Mouse (Mus musculus) hindbrain, embryonic 14.5 days (tissue): ENCODE results near the gene Arid5b. TPM values are rescaled to one million over a fixed set of nuclear protein-coding genes. Genes with fewer than 3 reads are reported as not detected.

Experiments
- ATAC-seq: fragments of 200-750 bp; cut with Nextera tagmentation; 2 replicates; pipeline ENCODE4 v1.8.0; 2017; ENCODE audit warnings: moderate number of reproducible peaks, mild to moderate bottlenecking, moderate TSS enrichment, moderate library complexity; ENCODE audit not compliant: low FRiP score
- DNase-seq: peaks from one replicate; pipeline ENCODE4 v3.0.0-alpha.2; 2015; ENCODE audit warnings: low spot score
- H3K27ac ChIP-seq: fragments of 300-500 bp; sonication (generic); 2 replicates; pipeline ENCODE4 v1.5.1; 2014; ENCODE audit warnings: mild to moderate bottlenecking, moderate library complexity
- H3K27me3 ChIP-seq: fragments of 300-500 bp; sonication (generic); 2 replicates; pipeline ENCODE4 v1.6.1; 2014; ENCODE audit warnings: mild to moderate bottlenecking, low read length, mixed read lengths; ENCODE audit not compliant: control insufficient read depth, insufficient read depth
- H3K36me3 ChIP-seq: fragments of 300-500 bp; sonication (generic); replicated peaks from 2 replicates; pipeline ENCODE4 v1.6.1; 2014; ENCODE audit not compliant: control insufficient read depth, insufficient read depth
- H3K4me1 ChIP-seq: fragments of 300-500 bp; sonication (generic); replicated peaks from 2 replicates; pipeline ENCODE4 v1.6.1; 2014; ENCODE audit warnings: antibody characterized with exemption, low read length, mixed read lengths; ENCODE audit not compliant: control insufficient read depth, insufficient read depth
- H3K4me2 ChIP-seq: fragments of 300-500 bp; sonication (generic); replicated peaks from 2 replicates; pipeline ENCODE4 v1.6.1; 2014; ENCODE audit warnings: mild to moderate bottlenecking, moderate library complexity
- H3K4me3 ChIP-seq: fragments of 300-500 bp; sonication (generic); replicated peaks from 2 replicates; pipeline ENCODE4 v1.5.1; 2014; ENCODE audit warnings: mild to moderate bottlenecking, low read length
- H3K9ac ChIP-seq: fragments of 300-500 bp; sonication (generic); 2 replicates; pipeline ENCODE4 v1.6.1; 2014
- H3K9me3 ChIP-seq: fragments of 300-500 bp; sonication (generic); 2 replicates; pipeline ENCODE4 v1.6.1; 2016; ENCODE audit warnings: low read length; ENCODE audit not compliant: control insufficient read depth
- WGBS: fragments of 180-500 bp; shearing (Covaris S2); extraction: QIAGEN DNeasy Blood & Tissue Kit; methylation state at CpG from one replicate; pipeline ENCODE4 v1.1.7; 2014; 5-methylcytosine and 5-hydroxymethylcytosine counted together
- polyA plus RNA-seq: library from polyadenylated mRNA; unstranded; fragments of >200 nt; fragmentation: Nextera tagmentation; extraction: Ambion mirVana; gene quantifications from 2 replicates; pipeline ENCODE4 v1.2.1, GENCODE M21; 2014

Arid5b gene
- polyA plus RNA-seq, 1 experiment from 2014 or later, result 21.0 TPM

DNA sequence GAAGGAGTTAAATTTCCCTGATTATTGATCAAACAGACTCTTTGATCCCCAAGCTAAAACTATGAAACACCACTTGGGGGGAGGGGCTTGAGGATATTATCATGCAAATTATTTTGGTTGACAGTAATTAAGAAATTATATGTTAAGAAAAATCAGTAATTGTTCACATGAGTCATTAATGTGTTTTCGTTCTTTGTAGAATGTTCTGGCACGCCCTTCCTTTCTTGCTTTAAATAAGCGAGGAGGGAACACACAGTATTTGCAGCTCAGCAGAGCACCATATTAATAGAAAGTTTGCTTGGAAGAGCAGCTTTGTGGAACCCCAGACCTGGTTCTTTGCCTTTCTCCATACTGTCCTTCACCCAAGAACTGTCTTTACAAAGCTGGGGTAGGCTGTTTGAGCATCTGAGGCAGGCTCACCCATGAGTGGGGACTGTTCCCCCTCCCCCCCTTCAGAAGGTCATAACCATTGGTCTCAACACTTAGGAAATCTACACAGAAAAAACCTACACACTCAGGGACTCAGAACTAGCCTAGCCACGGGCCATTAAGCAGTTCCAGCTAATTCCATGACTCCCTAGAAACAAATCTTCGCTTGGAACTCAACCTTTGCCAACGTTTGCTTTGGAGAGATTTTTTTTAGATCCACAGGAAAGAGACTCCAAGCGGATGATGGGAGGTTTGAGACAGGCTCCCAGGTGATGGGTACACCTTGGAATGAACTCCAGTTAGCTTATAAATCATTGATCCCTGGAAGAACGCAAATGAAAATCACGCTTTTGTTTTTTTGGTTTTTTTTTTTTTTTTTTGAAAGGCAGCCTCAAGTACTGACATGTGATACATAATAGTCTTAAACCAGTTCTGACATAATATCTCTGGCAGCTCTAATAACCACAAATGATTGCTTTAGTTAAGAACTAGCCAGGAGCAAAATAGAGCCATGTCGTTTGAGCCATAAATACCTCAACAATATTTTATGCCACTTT is 112.5 kb downstream of the Arid5b start:
- H3K27ac ChIP-seq, result peak overlapping the region; percentile 62
- no peak overlapping the region for H3K9ac ChIP-seq
- H3K36me3 ChIP-seq, result no peaks in the 10 kb centered on the region
- WGBS, result 49% methylated on average over 10 of the region's 10 CpGs
- H3K27me3 ChIP-seq, result no peaks in the 10 kb centered on the region
- H3K4me2 ChIP-seq, result no peak overlapping the region
- no peak overlapping the region for H3K4me3 ChIP-seq
- ATAC-seq (no peak), DNase-seq (no peak)
- H3K4me1 ChIP-seq, result peaks cover 26% of the 10 kb centered on the region
- no peaks in the 10 kb centered on the region for H3K9me3 ChIP-seq

DNA sequence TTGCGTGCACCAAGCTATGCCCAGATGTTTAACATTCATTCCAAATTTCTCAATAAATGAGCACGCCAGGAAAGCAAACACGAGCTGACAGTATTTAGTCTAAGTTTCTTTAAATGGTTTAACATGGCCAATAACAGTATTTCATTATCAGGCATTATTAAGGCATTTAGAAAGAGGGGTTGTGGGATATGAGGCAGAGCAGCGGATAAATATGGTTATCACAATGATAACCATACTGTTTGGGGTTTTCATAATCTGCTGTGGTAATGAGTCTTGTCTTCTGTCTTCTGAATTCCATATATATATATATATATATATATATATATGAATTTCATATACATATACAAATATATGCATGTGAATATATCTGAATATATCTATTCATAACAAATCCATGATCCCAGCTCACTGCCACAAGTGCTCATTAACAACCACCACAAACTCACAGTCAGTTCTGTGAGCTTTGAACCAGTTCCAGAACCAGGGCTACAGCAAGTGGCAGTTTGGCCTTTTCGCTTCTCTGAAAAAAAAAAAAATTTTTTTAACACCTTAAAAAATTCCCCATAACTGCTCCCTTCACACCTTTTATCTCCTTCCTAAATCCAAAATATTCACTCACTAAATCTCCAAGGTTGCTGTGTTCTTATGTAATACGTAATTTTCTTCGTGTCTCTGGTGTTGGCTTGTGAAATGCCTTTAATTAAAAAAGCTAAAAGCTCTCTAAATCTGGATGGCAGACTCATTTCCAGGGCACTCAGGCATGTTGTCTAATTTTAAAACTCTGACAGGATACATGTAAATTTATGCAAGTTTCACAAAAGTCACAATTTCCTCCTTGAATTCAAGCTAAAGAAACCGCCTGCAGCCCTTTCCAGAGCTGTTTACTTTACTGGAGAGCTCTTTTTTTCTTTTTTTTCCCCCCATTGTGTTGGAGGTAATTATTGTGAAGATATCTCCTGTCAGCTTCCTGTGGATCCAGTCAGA is 113.5 kb downstream of the Arid5b start:
- Histone ChIP-seq H3K36me3 (no peaks in the 10 kb centered on the region), H3K4me2 (no peak overlapping the region), H3K9ac (no peak overlapping the region), H3K4me3 (no peak overlapping the region), H3K27ac (peak overlapping the region; percentile 9; the same call in 1 of the 2 replicates), H3K27me3 (no peaks in the 10 kb centered on the region), H3K4me1 (peaks cover 26% of the 10 kb centered on the region), H3K9me3 (no peaks in the 10 kb centered on the region)
- 70% methylated on average over 8 of the region's 8 CpGs for WGBS
- no peak for ATAC-seq
- no peak for DNase-seq

DNA sequence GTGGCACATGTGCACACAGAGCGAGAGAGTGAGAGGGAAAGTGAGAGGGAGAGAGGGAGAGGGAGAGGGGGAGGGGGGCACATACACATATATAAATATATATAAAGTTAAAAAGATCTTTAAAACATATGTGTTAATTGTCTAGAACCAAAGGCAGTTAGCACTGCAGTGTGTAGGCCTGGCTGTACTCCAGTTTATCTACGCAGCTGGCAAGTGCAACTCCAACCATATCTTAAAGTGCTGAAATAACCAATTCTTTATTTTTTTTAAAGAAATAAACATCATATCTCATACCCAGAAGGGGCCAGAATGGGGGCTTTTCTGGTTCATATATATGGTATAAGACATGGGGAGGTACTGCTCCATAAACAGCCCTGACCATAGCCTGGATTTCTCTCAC is 114.4 kb downstream of the Arid5b start:
- ATAC-seq, result no peak
- Histone ChIP-seq H3K4me1 (peaks cover 24% of the 10 kb centered on the region), H3K36me3 (no peaks in the 10 kb centered on the region), H3K4me2 (no peak overlapping the region), H3K4me3 (no peak overlapping the region), H3K9ac (no peak overlapping the region), H3K9me3 (no peaks in the 10 kb centered on the region), H3K27ac (no peak overlapping the region), H3K27me3 (no peaks in the 10 kb centered on the region)
- 96% methylated on average over 2 of the region's 2 CpGs for WGBS
- no peak for DNase-seq

DNA sequence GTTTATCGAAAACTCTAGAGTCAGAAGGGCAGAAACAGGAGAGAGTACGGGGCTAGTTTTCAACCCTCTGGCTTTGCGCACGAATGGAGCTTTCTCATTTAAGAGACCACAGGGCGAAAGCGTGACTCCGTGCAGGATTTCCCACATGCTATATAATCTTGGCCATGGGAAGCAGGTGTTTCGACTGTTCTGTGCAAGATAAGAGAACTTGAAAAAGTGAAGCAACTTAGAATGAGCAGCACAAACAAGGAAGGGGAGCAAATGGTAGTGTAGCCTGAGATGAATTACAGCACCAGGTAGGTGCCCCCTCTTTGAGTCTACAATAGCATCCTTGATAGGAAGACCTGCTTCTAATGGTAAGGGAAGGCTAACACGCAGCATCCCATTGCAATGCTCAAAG is 118.8 kb downstream of the Arid5b start:
- DNase-seq (no peak), ATAC-seq (no peak)
- Histone ChIP-seq H3K36me3 (no peaks in the 10 kb centered on the region), H3K4me1 (peaks cover 14% of the 10 kb centered on the region; the same call in 1 of the 2 replicates), H3K9me3 (no peaks in the 10 kb centered on the region), H3K27ac (no peak overlapping the region), H3K4me2 (no peak overlapping the region), H3K27me3 (no peaks in the 10 kb centered on the region), H3K4me3 (no peak overlapping the region), H3K9ac (no peak overlapping the region)
- WGBS, result 95% methylated on average over 9 of the region's 9 CpGs

DNA sequence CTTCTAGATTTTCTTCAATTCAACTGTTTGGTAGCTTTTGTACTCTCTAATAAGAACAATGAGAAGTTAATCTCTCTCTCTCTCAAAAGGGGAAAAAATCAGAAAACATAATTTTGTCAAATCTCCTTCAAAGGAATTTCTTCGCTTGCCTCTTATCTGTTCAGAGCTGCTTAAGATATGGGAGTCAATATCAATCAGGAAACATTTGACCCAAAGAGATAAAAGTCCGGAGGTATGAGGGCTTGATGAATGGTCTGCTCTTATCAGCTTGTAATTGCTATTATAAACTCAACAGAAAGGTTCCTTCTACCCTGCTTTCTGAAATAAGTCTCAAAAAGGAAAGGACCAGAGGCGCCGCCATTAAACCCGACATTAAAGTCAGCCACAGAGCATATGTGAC is 120.0 kb downstream of the Arid5b start:
- Histone ChIP-seq H3K4me2 (no peak overlapping the region), H3K27ac (no peak overlapping the region), H3K36me3 (no peaks in the 10 kb centered on the region), H3K4me3 (no peak overlapping the region), H3K9ac (no peak overlapping the region), H3K9me3 (no peaks in the 10 kb centered on the region), H3K4me1 (peaks cover 14% of the 10 kb centered on the region; the same call in 1 of the 2 replicates), H3K27me3 (no peaks in the 10 kb centered on the region)
- no peak for DNase-seq
- WGBS, result 86% methylated on average over 5 of the region's 5 CpGs
- ATAC-seq, result no peak

DNA sequence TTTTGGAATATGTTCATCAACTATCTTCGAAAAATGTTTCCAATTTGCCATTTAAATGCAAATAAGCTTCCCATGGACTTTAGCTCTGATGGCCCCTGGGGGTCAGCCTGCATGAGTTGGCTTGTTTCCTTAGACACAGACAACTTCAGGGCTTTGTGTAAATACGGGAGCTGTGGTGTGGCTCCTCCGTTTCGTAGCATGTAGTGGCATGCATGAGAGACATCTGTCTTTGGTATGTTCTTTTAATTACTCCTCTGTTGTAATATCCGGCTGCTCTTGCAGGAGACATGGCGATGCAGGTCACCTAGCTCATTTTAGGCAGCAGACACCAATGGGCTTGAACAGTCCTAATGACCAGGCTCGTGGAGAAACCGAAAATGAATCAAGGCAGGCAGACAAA is 121.0 kb downstream of the Arid5b start:
- no peak overlapping the region; the same call in 1 of the 2 replicates for H3K27ac ChIP-seq
- H3K4me2 ChIP-seq, result no peak overlapping the region
- no peak overlapping the region for H3K9ac ChIP-seq
- no peaks in the 10 kb centered on the region for H3K9me3 ChIP-seq
- WGBS, result 51% methylated on average over 8 of the region's 8 CpGs
- H3K4me1 ChIP-seq, result peaks cover 20% of the 10 kb centered on the region; the same call in 1 of the 2 replicates
- H3K4me3 ChIP-seq, result no peak overlapping the region
- H3K36me3 ChIP-seq, result no peaks in the 10 kb centered on the region
- ATAC-seq (no peak), DNase-seq (no peak)
- no peaks in the 10 kb centered on the region for H3K27me3 ChIP-seq

DNA sequence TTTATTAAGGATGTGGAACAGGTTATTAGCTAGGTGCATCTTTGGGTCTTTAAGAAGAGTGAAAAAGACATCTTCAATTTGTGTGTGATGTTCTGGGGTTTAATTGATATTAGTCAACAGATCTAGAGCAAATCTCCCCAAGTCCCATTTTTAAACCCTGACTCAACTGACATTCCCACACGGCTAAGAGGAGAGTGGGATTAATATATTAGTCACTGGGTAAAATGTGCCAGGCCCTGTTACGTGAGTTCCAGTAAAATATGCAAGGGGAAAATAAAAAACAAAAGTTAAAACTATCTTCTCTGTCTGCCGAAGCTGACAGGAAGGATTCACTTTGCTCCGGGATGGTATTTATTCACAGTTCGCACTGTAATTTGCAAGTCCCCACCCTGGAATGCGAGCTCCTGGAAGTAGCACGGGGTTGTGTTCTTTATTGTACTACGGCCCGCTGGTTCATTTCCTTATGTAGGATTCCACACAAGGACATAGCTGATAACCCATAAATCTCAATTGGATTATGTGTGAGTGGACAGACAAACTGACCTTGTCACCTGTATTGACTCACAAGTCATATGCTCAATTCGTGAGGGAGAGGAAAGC is 121.8 kb downstream of the Arid5b start:
- Histone ChIP-seq H3K27me3 (no peaks in the 10 kb centered on the region), H3K4me3 (no peak overlapping the region), H3K9me3 (no peaks in the 10 kb centered on the region), H3K27ac (no peak overlapping the region), H3K9ac (no peak overlapping the region), H3K4me1 (peaks cover 20% of the 10 kb centered on the region; the same call in 1 of the 2 replicates), H3K4me2 (no peak overlapping the region), H3K36me3 (no peaks in the 10 kb centered on the region)
- WGBS, result 69% methylated on average over 10 of the region's 10 CpGs
- ATAC-seq (no peak), DNase-seq (no peak)

DNA sequence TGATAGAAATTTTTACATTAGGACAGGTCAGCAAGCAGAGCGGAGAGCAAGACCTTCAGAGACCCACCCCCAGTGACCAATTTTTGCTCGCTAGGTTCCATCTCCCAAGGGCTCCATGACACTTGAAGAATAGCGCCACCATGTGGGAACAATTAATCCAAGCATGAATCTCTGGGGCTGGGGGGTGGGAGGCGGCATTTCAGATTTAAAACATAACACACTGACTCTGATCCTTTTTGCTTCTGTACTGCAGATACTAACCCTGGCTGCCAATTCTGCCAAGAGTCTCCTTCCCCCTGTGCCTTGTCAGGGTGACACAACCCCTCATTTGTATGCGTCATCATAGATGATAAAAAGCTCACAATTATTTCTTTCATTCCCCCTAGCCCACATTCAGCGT is 122.4 kb downstream of the Arid5b start:
- DNase-seq (no peak), ATAC-seq (no peak)
- H3K27me3 ChIP-seq, result no peaks in the 10 kb centered on the region
- 79% methylated on average over 6 of the region's 6 CpGs for WGBS
- H3K4me3 ChIP-seq, result no peak overlapping the region
- H3K36me3 ChIP-seq, result no peaks in the 10 kb centered on the region
- no peaks in the 10 kb centered on the region for H3K9me3 ChIP-seq
- H3K9ac ChIP-seq, result no peak overlapping the region
- no peak overlapping the region for H3K4me2 ChIP-seq
- H3K4me1 ChIP-seq, result peaks cover 20% of the 10 kb centered on the region; the same call in 1 of the 2 replicates
- H3K27ac ChIP-seq, result no peak overlapping the region
